Mouse (Mus musculus) testis, adult 2 months (tissue): ENCODE measurements at regions not wholly inside any gene's neighbourhood (a gene's known extent, or its start where the extent isn't known, plus 50 kb on each side); places are given as distances from the start of the nearest gene placed in this dataset.

ENCODE experiments used
- CTCF ChIP-seq: fragments of 200-500 bp; IDR thresholded peaks from 2 replicates; pipeline ENCODE4 v1.5.1; 2012; ENCODE audit warnings: low read depth, mild to moderate bottlenecking, inconsistent platforms, low read length, moderate library complexity; ENCODE audit not compliant: control insufficient read depth, insufficient read depth, insufficient replicate concordance
- POLR2A ChIP-seq: fragments of 200-500 bp; IDR thresholded peaks from 2 replicates; pipeline ENCODE4 v1.6.1; 2012; ENCODE audit warnings: low read depth, mild to moderate bottlenecking, inconsistent platforms, low read length, moderate library complexity; ENCODE audit not compliant: control insufficient read depth

DNA sequence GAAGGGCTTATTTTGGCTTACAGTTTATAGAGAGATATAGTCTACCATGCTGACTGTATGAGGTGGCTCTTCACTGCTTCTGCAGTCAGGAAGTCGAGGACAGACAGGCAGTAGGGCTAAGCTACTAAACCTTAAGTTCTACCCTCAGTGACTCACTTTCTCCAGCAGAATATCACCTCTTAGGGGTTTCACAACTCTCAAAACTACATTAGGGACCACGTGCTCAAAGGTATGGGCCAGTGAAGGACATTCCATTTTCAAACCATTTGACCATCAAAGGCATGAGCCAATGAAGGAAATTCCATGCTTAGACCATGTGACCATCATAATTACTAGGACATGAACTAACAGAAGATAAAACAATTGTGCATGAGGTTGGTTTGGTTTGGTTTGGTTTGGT lies 186.6 kb upstream of the Zpld1 start:
- no peak for TF ChIP-seq CTCF
- no peak for TF ChIP-seq POLR2A
